Mouse (Mus musculus) kidney, postnatal 0 days (tissue): ENCODE results near the gene Krt2. TPM values are rescaled to one million over a fixed set of nuclear protein-coding genes. Genes with fewer than 3 reads are reported as not detected.
A peak's percentile ranks its signal among the peaks of the same experiment; 100 is the strongest.

Source experiments
- ATAC-seq: fragments of 200-750 bp; cut with Nextera tagmentation; replicated peaks from 2 replicates; pipeline ENCODE4 v1.8.0; 2017; ENCODE audit warnings: low read depth, moderate number of reproducible peaks, moderate TSS enrichment, moderate library complexity; ENCODE audit not compliant: low FRiP score
- DNase-seq: peaks from one replicate; pipeline ENCODE4 v3.0.0-alpha.2; 2016; ENCODE audit warnings: low spot score
- H3K27ac ChIP-seq: fragments of 300-500 bp; sonication (generic); 2 replicates; pipeline ENCODE4 v1.5.1; 2014; ENCODE audit warnings: mild to moderate bottlenecking
- H3K27me3 ChIP-seq: fragments of 300-500 bp; sonication (generic); 2 replicates; pipeline ENCODE4 v1.6.1; 2014; ENCODE audit warnings: low read length, mixed read lengths; ENCODE audit not compliant: insufficient read depth
- H3K36me3 ChIP-seq: fragments of 300-500 bp; sonication (generic); 2 replicates; pipeline ENCODE4 v1.6.1; 2014; ENCODE audit warnings: low read length, mixed read lengths; ENCODE audit not compliant: insufficient read depth
- H3K4me1 ChIP-seq: fragments of 300-500 bp; sonication (generic); replicated peaks from 2 replicates; pipeline ENCODE4 v1.6.1; 2014; ENCODE audit warnings: antibody characterized with exemption, low read length, mixed read lengths; ENCODE audit not compliant: insufficient read depth
- H3K4me2 ChIP-seq: fragments of 300-500 bp; sonication (generic); 2 replicates; pipeline ENCODE4 v1.6.1; 2014; ENCODE audit warnings: mild to moderate bottlenecking, low read length, moderate library complexity, mixed read lengths
- H3K4me3 ChIP-seq: fragments of 300-500 bp; sonication (generic); replicated peaks from 2 replicates; pipeline ENCODE4 v1.5.1; 2014; ENCODE audit warnings: low read depth, low read length
- H3K9ac ChIP-seq: fragments of 300-500 bp; sonication (generic); 2 replicates; pipeline ENCODE4 v1.6.1; 2014; ENCODE audit warnings: low read depth, low read length
- H3K9me3 ChIP-seq: fragments of 300-500 bp; sonication (generic); replicated peaks from 2 replicates; pipeline ENCODE4 v1.6.1; 2016; ENCODE audit warnings: low read length, inconsistent platforms, mixed read lengths
- CTCF ChIP-seq: IDR thresholded peaks from 2 replicates; pipeline ENCODE4 v1.5.1; 2016; ENCODE audit warnings: antibody characterized with exemption, low read depth, mild to moderate bottlenecking, moderate library complexity
- WGBS: fragments of 180-500 bp; shearing (Covaris S2); extraction: QIAGEN DNeasy Blood & Tissue Kit; methylation state at CpG from one replicate; pipeline ENCODE4 v1.1.7; 2014; 5-methylcytosine and 5-hydroxymethylcytosine counted together
- polyA plus RNA-seq: library from polyadenylated mRNA; unstranded; fragments of >200 nt; fragmentation: Nextera tagmentation; extraction: Ambion mirVana; gene quantifications from 2 replicates; pipeline ENCODE4 v1.2.1, GENCODE M21; 2015

Krt2 gene
- polyA plus RNA-seq, 1 experiment from 2014 or later = not detected

GRCm38 (mm10) chr15:101786360-101786759 is 31.6 kb downstream of the Krt2 start, which contains the start of gene Krt72:
TSS of gene Krt72 (minus strand) at chr15:101786460.
- Histone ChIP-seq H3K36me3 (no peaks in the 10 kb centered on the region), H3K4me2 (no peak within 1 kb of the TSS), H3K9ac (no peak within 1 kb of the TSS), H3K27me3 (no peaks in the 10 kb centered on the region), H3K4me1 (no peaks in the 10 kb centered on the region), H3K4me3 (no peak within 1 kb of the TSS), H3K27ac (no peak within 1 kb of the TSS), H3K9me3 (no peaks in the 10 kb centered on the region)
- DNase-seq (no peak), ATAC-seq (no peak)
- whole genome bisulfite sequencing = 93% methylated on average over 18 of the region's 18 CpGs
- no peak for TF ChIP-seq CTCF

- no peaks in the 10 kb centered on the region for H3K4me1 ChIP-seq
- ATAC-seq = no peak
- H3K27ac ChIP-seq = no peak overlapping the region
- no peak overlapping the region for H3K4me2 ChIP-seq
- H3K9ac ChIP-seq = no peak overlapping the region
- no peaks in the 10 kb centered on the region for H3K36me3 ChIP-seq
- 72% methylated on average over 10 of the region's 10 CpGs for WGBS
- H3K9me3 ChIP-seq = no peaks in the 10 kb centered on the region
- DNase-seq = no peak
- no peaks in the 10 kb centered on the region for H3K27me3 ChIP-seq
- H3K4me3 ChIP-seq = no peak overlapping the region
- TF ChIP-seq CTCF = no peak
Observed at GRCm38 (mm10) chr15:101773420-101773819, 44.5 kb downstream of the Krt2 start.

- Histone ChIP-seq H3K27me3 (no peaks in the 10 kb centered on the region), H3K9me3 (no peaks in the 10 kb centered on the region), H3K36me3 (no peaks in the 10 kb centered on the region), H3K9ac (no peak overlapping the region), H3K4me2 (no peak overlapping the region), H3K4me1 (no peaks in the 10 kb centered on the region), H3K4me3 (no peak overlapping the region), H3K27ac (no peak overlapping the region)
- ATAC-seq = peak; percentile 59
- peak; percentile 86 for DNase-seq
- 3% methylated on average over 5 of the region's 5 CpGs for WGBS
- peak; percentile 95 for TF ChIP-seq CTCF
Observed at GRCm38 (mm10) chr15:101772711-101773081, 45.3 kb downstream of the Krt2 start.

GRCm38 (mm10) chr15:101772080-101772710 is 45.8 kb downstream of the Krt2 start:
- H3K27ac ChIP-seq = no peak overlapping the region
- DNase-seq (peak; percentile 61), ATAC-seq (no peak)
- H3K4me2 ChIP-seq = no peak overlapping the region
- no peaks in the 10 kb centered on the region for H3K9me3 ChIP-seq
- no peak overlapping the region for H3K4me3 ChIP-seq
- H3K4me1 ChIP-seq = no peaks in the 10 kb centered on the region
- no peaks in the 10 kb centered on the region for H3K27me3 ChIP-seq
- no peak overlapping the region for H3K9ac ChIP-seq
- H3K36me3 ChIP-seq = no peaks in the 10 kb centered on the region
- peak; percentile 65; the same call in 1 of the 2 replicates for TF ChIP-seq CTCF
- WGBS = 72% methylated on average over 5 of the region's 5 CpGs

- Histone ChIP-seq H3K27me3 (no peaks in the 10 kb centered on the region), H3K9ac (no peak overlapping the region), H3K27ac (no peak overlapping the region), H3K4me1 (no peaks in the 10 kb centered on the region), H3K9me3 (no peaks in the 10 kb centered on the region), H3K4me2 (no peak overlapping the region), H3K36me3 (no peaks in the 10 kb centered on the region), H3K4me3 (no peak overlapping the region)
- ATAC-seq (no peak), DNase-seq (no peak)
- no peak for TF ChIP-seq CTCF
- WGBS = 24% methylated on average over 8 of the region's 8 CpGs
Observed at GRCm38 (mm10) chr15:101770226-101770625, 47.7 kb downstream of the Krt2 start.

Other genes with a start within 250 kb of the Krt2 start
- 0.14 and 0.20 TPM in 2 replicates for gene Krt75, start 244.3 kb downstream of the Krt2 start, polyA plus RNA-seq
- not detected in 2 replicates for gene Gm5414, start 190.0 kb downstream of the Krt2 start, polyA plus RNA-seq
- not detected in 2 replicates for gene Gm5478, start 170.8 kb downstream of the Krt2 start, polyA plus RNA-seq
- gene Krt6b, start 137.9 kb downstream of the Krt2 start, polyA plus RNA-seq = not detected in 2 replicates
- gene Krt6a, start 123.9 kb downstream of the Krt2 start, polyA plus RNA-seq = not detected in 2 replicates
- gene Krt5, start 105.3 kb downstream of the Krt2 start, polyA plus RNA-seq = 0.77 and 3.0 TPM in 2 replicates
- gene Krt71, start 75.1 kb downstream of the Krt2 start, polyA plus RNA-seq = not detected in 2 replicates
- gene Krt72, start 31.7 kb downstream of the Krt2 start, polyA plus RNA-seq = not detected in 2 replicates
- gene Krt73, start 15.8 kb downstream of the Krt2 start, polyA plus RNA-seq = not detected in 2 replicates
- gene Krt1, start 32.6 kb upstream of the Krt2 start, polyA plus RNA-seq = 0.59 and 1.1 TPM in 2 replicates
- gene Krt77, start 51.5 kb upstream of the Krt2 start, polyA plus RNA-seq = not detected in 2 replicates
- gene Krt76, start 74.8 kb upstream of the Krt2 start, polyA plus RNA-seq = not detected in 2 replicates
- 0.46 and 0.93 TPM in 2 replicates for gene Krt4, start 106.6 kb upstream of the Krt2 start, polyA plus RNA-seq
- 0.08 and 0.29 TPM in 2 replicates for gene Krt79, start 122.2 kb upstream of the Krt2 start, polyA plus RNA-seq
- gene Krt78, start 136.1 kb upstream of the Krt2 start, polyA plus RNA-seq = 0.07 TPM in 1 of 2 replicates, not detected in the other
- gene Krt8, start 186.3 kb upstream of the Krt2 start, polyA plus RNA-seq = 305 and 333 TPM in 2 replicates
- gene Krt18, start 210.0 kb upstream of the Krt2 start, polyA plus RNA-seq = 252 and 256 TPM in 2 replicates